Mouse (Mus musculus): Measurements from ENCODE around the gene Muc3a.

Muc3a gene

DNA sequence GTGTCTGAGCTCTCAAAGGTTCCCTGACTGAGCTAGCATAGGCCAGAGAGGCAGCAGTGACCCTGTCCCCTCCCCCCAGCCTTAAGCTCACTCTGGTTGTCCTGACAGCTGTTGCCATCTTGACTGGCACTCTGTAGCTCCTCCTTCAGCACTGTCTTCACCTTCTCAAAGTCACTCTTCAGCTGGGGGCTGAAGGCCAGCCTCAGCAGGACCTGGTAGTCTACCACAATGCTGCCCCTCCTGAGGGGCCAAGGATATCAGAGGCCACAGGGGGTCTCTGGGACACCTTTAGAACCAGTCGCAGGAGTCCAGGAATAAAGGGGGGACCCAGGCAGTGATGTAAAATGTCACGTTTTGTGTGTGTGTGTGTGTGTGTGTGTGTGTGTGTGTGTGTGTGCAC, at the start of gene Muc3a:
TSS of gene Muc3a (minus strand) at position 101 of the 400 bp plus-strand sequence.
- DNase-seq (ENCODE audit: low spot score in 2 of 2), result no peak

DNA sequence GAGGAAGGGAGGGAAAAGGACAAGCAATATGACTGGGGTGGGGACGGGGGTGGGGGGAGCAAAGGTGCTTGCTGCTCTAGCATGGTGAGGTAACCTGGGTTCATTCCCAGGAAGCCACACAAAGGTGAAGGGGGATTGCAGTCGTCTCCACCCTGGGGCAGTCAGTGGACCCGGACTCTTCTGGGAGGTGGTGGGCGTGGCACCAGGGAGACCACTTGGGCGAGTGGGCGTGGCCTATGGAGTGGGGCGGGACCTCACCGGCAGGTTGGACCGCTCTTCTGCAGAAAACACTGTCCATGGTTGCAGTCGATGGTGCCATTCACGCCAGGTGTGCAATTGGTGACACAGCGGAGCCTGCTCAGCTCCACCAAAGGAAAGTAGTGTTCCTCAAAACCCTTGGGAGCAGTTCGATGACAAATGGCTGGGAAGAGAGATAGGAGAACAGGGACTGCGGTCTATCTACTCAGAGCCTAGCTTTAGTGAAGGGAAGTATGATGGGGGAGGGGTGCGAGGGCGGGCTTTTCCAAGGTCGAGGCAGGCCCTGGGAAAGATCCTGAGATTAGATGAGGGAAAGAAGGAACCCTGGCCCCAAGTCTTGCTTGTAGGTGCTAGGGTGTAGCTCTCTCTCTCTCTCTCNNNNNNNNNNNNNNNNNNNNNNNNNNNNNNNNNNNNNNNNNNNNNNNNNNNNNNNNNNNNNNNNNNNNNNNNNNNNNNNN, 917 bp downstream of the Muc3a start:
- no peak for DNase-seq (ENCODE audit: low spot score in 2 of 2)

DNA sequence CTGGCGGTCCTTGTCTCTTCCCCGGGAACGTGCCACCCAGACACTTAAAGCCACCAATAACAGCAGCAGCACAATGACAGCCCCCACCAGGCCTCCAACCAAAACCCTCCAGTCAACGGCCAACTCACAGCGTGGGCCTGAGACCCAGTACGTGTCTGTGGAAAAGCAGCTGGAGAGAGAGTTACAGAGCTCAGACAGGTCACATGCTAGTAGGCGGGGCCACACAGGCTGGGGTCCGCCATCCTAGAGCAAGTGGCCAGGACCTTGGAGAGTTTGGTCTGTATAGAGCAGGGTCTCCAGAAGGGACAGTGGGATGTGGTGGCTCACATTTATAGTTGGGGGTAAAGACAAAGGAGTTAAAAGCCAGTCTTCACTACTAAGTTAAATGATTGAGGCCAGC, 1.5 kb downstream of the Muc3a start:
- DNase-seq (ENCODE audit: low spot score in 2 of 2), result no peak

DNA sequence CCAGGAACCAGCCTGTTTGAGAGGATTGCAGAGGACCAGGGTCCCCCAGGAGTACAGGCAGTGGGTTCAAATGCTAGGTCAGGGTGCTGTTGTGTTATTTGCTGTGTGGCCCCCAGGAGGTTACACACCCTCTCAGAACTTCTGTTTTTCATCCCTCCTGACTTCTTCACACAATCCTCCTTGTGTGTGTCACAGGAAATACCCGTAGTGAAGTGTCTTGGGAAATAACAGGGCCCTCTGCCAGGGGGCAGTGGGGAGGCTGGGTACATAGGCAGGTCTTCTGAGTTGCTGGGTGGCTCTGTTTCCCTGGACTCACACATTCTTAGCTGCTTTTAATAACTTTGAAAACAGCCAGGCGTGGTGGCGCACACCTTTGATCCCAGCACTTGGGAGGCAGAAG, 6.9 kb downstream of the Muc3a start:
- DNase-seq (ENCODE audit: low spot score in 2 of 2), result no peak

DNA sequence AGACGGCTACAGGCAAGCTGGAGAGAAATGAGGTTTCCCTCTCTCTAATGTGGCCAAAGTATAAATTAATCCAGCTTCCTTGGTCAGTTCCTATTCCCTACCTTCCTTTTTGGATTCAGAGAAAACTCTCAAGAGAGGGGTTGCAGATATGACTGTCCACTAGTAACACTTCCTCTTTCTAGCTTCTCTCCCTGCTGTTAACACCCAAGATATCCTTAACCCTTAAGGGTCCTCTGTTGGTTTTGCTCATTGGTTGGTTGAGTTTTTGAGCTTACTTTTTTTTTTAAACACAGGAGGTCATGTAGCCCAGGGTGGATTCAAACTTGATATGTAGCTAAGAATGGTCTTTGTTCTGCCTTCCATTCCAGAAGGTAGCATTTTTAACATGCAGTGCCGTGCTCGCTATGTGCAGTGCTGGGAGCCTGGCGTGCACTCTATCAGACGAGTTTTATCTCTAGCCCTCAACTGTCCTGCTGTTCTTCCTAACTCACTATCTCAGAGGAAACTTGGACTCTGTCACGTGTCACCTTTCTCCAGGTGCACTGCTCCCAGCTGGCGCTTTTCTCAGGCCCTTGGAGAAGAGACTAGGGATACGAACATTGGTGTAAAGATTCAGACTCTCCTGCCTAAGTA, 17.6 kb downstream of the Muc3a start:
- no peak for DNase-seq (ENCODE audit: low spot score in 2 of 2)

DNA sequence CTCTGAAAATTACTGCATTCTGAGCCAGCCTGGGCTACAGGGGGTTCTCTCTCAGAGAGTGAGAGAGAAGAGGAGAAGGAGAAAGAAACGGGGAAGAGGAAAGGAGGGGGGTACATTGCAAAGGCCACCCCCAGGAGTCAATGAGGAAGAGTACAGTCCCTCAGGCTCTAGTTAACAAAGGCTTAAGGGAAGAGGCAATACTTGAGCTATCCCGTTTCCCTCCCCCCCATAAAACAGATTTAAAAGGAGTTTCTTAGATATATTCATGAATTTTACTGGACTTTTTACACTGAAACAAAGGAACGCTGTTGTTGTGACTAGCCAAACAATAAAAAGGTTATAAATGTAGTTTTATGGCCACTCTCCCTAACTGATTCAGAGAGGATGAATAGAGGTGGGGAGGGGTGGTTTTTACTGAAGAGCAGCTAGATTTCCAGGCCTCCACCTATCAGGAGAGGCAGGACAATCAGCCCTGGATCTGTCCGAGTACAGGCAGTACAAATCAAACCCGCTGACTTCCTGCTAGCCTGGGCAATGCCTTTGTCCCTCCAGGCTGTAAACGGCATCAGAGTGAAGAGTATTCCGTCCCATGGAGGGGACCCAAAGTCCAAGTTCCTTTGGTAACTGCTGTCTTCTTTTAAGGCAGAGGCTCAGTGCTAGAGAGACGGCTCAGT, 18.8 kb downstream of the Muc3a start:
- no peak for DNase-seq (ENCODE audit: low spot score in 2 of 2)

DNA sequence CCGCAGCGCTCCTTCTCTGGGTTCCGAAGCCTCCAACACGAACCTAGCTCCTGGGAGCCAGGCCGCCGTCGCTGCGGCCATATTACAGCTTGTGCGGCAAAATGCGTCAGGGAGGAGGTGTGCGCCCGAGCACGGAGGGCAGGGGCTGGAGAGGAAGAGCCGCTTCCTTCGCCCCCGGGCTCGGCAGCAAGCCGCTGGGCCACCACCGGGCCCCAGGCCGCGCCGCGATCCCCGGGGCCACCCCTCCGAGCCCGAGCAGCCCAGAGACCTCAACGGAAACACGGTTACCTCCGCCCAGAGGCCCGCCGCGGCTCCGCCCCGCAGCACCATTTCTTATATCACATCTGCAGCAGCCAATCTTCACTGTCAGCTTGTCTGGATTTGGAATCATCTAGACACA, 22.9 kb downstream of the Muc3a start:
- DNase-seq (ENCODE audit: low spot score in 2 of 2), result no peak

DNA sequence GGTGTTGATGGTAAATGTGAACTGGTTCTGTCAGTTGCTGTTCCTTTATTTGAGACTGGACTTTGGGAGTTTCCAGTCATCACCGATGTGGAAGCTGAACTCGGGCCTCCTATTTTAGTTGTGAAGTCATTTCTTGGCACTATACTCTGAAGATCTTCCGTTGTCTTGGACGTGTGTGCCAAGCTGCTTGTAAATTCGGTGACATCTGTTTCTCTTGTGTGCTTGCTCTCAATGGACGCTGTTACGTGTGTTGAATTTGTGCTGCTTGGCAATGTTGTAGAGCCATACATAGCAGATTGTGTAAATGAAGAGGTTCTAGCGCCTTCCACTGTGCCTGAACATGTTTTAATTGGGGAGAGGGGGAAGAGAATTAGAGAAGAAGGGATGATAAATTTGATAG, 26.8 kb downstream of the Muc3a start:
- DNase-seq (ENCODE audit: low spot score in 2 of 2), result no peak

DNA sequence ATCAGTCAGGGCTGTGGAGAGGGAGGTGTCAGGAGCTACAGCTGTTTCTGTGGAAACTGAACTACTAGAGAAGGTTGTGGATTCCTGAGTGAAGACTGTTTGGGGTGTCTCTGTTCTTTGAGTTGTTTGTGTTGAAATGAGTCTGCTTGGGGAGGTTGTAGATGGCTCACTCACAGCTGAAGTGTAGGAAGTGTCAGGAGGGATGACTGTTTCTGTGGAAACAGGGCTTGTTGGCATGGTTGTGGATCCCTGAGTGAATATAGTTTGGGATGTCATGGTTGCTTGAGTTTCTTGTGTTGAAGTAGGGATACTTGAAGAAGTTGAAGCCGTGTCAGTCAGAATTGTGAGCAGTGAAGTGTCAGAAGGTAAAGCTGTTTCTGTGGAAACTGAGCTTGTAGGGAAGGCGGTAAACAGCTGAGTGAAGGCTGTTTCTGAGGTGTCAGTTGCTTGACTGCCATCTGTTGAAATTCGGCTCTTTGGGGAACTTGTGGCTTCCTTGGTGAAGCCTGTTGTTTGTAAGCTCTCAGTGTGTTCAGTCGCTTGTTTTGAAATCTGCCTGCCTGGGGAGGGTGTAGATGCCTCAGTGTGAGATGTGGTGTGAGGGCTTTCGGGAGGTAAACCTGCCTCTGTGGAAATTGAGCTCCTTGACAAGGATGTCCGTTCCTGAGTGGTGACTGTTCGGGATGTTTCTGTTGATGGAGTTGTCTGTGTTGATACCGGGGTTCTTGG, 32.4 kb downstream of the Muc3a start:
- DNase-seq (ENCODE audit: low spot score in 2 of 2), result no peak

DNA sequence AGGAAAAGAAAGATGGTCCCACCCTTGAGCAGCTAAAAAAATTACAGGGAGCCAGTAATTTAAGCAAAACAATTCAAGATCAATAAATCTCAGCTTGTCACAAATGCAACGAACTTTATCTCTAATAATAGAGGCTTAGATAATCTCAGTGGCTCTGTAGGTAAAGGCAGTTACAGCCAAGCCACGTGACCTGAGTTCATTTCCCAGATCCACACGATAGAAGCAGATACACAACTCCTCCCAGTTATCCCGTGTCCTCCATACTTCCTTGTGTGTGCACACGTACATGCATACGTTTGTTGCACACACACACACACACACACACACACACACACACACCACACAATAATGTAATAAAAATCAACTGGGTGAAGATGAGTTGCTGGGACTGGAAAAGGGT, 38.2 kb downstream of the Muc3a start:
- DNase-seq (ENCODE audit: low spot score in 2 of 2), result no peak

DNA sequence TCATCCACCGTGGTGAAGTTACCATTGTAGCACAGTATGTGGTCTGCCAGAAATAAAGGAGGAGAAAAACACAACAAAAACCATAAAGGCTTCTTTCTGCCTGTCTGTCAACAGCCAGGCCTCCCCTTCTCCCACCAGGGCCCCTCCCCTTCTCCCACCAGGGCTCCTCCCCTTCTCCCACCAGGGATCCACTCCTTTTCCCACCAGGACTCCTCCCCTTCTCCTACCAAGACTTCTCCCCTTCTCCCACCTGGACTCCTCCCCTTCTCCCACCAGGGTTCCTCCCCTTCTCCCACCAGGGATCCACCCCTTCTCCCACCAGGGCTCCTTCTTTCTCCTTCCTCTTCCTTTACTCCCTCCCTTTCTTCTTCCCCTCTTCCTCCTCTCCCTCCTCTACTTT, 39.6 kb downstream of the Muc3a start:
- no peak for DNase-seq (ENCODE audit: low spot score in 2 of 2)

DNA sequence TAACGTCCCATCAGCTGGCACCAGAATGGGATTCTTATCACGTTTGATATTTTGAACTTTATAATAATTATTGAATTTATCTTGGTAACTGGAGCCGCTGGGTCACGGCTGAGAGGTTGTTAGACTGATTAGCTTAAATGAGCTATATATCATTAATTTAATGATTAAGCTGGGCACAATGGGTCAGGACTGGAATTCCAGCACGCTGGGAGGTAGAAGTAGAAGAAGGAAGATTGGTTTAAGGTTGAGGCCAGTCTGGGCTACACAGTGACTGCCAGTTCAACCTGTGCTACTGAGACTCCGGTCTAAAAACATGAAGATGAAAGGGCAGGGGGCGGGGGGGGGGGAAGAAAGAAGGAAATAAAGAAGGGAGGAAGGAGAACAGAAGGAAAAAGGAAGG, 40.7 kb downstream of the Muc3a start:
- DNase-seq (ENCODE audit: low spot score in 2 of 2), result no peak

DNA sequence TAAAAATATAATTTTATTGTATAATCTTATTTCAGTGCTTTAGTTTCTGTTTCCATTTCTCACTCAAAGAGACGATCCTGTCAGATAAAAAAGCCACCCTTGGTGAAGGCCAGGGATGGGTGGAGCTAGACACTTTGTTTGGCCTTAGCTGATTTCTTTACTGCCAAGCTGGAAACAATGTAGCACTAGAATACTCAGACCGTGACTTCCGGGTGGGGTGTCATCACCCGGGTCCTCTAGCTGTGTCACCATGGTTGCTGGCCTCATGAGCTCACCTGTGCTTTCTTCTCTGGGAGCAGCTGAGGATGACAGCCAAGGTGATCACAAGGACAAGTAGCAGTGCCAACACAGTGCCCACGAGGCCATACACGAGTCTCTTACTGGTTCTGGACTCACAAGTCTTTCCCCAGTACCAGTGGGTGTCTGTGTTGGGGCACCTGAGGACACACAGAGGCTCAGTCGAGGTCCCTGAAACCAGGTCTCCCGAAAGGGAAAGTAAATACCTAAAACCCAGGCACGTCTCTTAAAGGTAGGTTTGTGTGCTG, 41.3 kb downstream of the Muc3a start:
- no peak for DNase-seq (ENCODE audit: low spot score in 2 of 2)

DNA sequence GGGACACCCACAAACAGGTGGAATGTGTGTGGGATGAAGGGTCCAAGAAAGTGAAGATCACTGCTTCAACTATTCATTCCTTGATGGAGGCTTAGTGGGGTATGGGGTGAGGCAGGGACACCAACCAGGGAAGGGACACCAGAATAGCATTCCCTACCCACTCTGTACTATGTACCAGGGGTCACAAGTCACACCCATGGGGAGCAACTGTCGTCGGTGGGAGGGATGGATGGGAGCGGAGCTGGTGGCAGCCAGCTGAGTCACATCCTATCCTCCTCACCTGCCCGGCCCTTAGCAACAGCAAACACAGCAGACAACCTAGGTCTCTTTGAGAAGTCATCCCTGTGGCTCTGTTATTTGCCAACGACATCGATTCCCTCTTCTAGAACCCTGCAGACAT, 44.6 kb downstream of the Muc3a start:
- DNase-seq (ENCODE audit: low spot score in 2 of 2), result no peak

DNA sequence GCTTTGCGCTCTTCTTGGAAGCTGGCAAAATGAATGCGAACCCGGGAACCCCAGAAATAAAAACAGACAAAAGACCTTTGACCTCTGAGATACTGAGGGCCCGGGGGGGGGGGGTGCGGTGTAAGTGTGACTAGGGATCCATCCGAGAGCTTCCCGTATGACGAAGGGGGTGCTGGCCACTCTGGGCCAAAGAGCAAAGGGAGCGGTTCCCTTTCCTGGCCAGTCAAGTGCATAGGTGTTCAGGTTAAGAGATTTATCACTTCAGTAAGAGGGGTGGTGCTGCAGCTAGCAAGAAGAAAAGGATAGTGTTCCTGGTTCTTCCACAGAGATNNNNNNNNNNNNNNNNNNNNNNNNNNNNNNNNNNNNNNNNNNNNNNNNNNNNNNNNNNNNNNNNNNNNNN, 46.2 kb downstream of the Muc3a start:
- no peak for DNase-seq (ENCODE audit: low spot score in 2 of 2)

DNA sequence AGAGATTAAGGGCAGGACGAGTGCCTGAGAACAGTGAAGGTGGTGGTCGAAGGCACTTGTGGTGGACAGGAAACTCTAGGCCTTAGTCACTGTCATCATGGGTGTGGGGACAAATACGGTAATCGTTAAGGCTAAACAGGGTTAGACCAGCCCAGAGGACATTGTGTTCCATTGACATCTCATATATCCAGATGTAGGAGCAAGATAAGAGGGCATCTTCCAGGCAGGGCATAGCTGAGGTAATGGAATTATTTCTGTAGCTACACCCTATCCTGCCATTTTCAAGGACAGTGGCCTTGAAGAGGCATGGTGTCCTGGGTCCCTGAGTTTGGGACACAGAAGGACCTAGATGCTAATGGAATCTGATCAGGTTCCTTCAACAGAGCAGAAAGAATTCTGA, 50.3 kb downstream of the Muc3a start:
- no peak for DNase-seq (ENCODE audit: low spot score in 2 of 2)

DNA sequence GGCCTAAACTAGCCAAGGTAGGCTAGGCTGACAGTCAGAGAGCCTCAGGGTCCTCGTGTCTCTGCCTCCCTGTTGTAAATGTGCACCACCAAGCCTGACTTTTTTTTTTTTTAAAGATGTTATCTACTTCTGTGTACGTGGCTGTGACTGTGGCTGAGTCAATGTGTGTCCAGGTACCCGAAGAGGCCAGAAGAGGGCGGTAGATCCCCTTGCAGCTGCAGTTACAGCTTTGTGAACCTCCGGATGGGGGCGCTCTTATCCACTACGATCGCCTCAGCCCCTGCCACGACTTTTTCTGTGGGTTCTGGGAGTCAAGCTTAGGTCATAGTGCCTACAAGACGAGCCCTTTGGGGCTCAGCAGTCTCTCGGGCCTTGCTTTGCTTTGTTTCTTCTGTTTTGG, 52.7 kb downstream of the Muc3a start:
- DNase-seq (ENCODE audit: low spot score in 2 of 2), result no peak

All from heart, adult 9 months (tissue).